ENCODE assay signal across 12 mouse cellular contexts in the genomic region with DNA sequence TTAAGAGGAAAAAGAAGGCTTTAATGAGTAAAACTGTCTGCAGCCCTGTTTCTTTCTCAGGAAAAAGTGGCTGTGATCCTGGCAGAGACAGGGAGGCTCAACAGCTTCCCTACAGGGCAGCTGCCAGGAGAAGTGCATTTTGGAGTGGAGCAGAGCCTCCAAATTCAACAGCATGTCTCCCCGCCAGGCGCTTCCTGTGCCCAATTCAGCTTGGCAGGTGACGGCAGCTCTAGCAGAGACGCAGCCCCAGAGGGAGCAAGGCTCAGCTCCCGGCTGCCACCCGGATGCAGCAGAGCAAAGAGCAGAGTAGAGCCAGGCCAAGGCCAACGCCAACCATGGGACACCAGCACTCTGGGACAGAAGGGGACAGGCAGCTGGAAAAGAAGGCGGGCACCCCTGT. TPM values are rescaled to one million over a fixed set of nuclear protein-coding genes. Genes with fewer than 3 reads are reported as not detected.
A peak's percentile ranks its signal among the peaks of the same experiment; 100 is the strongest.
DNase-seq lines count a peak whose midpoint lies in the region; ATAC-seq and TF ChIP-seq lines count a peak whose summit lies in the region.
"Had no signal": no experiment of that assay in that cellular context is flagged by ENCODE, and none has a peak within 500 bp of the region (broad histone marks: within the 10 kb centered on the region; RNA-seq: fewer than 3 reads in every experiment).

No protein-coding gene starts in this region.

- no peaks in the 10 kb centered on the region for H3K27me3 ChIP-seq in MEL (ENCODE audit: control insufficient read depth in 1 of 2, insufficient read depth in 2 of 2, low read length in 2 of 2)

- TF ChIP-seq POLR2A in MEL (IDR thresholded peaks at IDR 0.05; ENCODE audit: control insufficient read depth in 1 of 2, insufficient read depth in 1 of 2, low read depth in 1 of 2, low read length in 2 of 2, poor library complexity in 1 of 2) = no peak

- no peak for TF ChIP-seq EP300 in MEL (IDR thresholded peaks at IDR 0.05; ENCODE audit: low read depth in 1 of 2, low read length in 2 of 2)

- no peak overlapping the region for H3K27ac ChIP-seq in gastrocnemius, adult 2 months
- no peak overlapping the region; the same call in 1 of the 2 replicates for H3K27ac ChIP-seq in MEL (ENCODE audit: control insufficient read depth, low read depth, low read length)
- H3K27ac ChIP-seq: midbrain, embryonic 15.5 days had no signal

- peaks cover 0 to 18% of the 10 kb centered on the region in 2 experiments; a peak in 2 of 4 replicates for H3K36me3 ChIP-seq in MEL (ENCODE audit: control insufficient read depth in 1 of 2, insufficient read depth in 2 of 2, low read length in 2 of 2)
- H3K36me3 ChIP-seq: midbrain, embryonic 15.5 days had no signal

- no peak for TF ChIP-seq CTCF in gastrocnemius, adult 2 months (IDR thresholded peaks at IDR 0.05)
- no peak for TF ChIP-seq CTCF in MEL (IDR thresholded peaks at IDR 0.05 in 2 of 3, conservative IDR thresholded peaks at IDR 0.05 in 1 of 3; ENCODE audit: control insufficient read depth in 1 of 3, insufficient read depth in 1 of 3, low read depth in 2 of 3, low read length in 3 of 3, poor library complexity in 1 of 3, severe bottlenecking in 1 of 3)

- intact Hi-C loops in gastrocnemius, adult 2 months (cut with DNase I) = no loop called here
- intact Hi-C loops in left cerebral cortex, postnatal 4 days (cut with DNase I) = no loop called here

- ATAC-seq in megakaryocyte progenitor cell, adult 5-6 weeks (replicated peaks; ENCODE audit: poor library complexity) = no peak
- ATAC-seq: midbrain, embryonic 15.5 days had no signal

- H3K9me3 ChIP-seq in MEL (replicated peaks; ENCODE audit: insufficient read depth, low read length) = no peaks in the 10 kb centered on the region
- H3K9me3 ChIP-seq: midbrain, embryonic 15.5 days had no signal

- H3K4me1 ChIP-seq in MEL (ENCODE audit: control insufficient read depth in 1 of 2, insufficient read depth in 2 of 2, low read length in 2 of 2) = peaks cover 8 to 25% of the 10 kb centered on the region in 2 experiments
- H3K4me1 ChIP-seq: midbrain, embryonic 15.5 days had no signal

- H3K4me3 ChIP-seq in gastrocnemius, adult 2 months = no peak overlapping the region
- H3K4me3 ChIP-seq in MEL (ENCODE audit: control insufficient read depth in 1 of 2, insufficient read depth in 1 of 2, low read depth in 2 of 2, low read length in 2 of 2) = no peak overlapping the region
- H3K4me3 ChIP-seq: midbrain, embryonic 15.5 days had no signal

- peak; percentile 48 for DNase-seq in gastrocnemius, adult 2 months
- DNase-seq in gastrocnemius, adult 8-10 months (ENCODE audit: low spot score in 2 of 2) = no peak
- DNase-seq in MEL (ENCODE audit: low read depth, low spot score) = peak; percentile 11
- DNase-seq in cerebellum, adult 9-11 months = peak; percentile 30
- peak; percentile 73 for DNase-seq in left cerebral cortex, postnatal 4 days
- DNase-seq in c-Kit-positive CD71-positive TER-119-positive erythroid progenitor cells, embryonic 14.5 days (ENCODE audit: low spot score) = no peak
- no peak for DNase-seq in lung, postnatal 36 days
- DNase-seq: kidney, postnatal 14 days; lung, adult 2 months had no signal

- H3K79me2 ChIP-seq in MEL (ENCODE audit: control insufficient read depth, insufficient read depth, low read length, poor library complexity) = no peaks in the 10 kb centered on the region

- no peak for TF ChIP-seq RAD21 in MEL (IDR thresholded peaks at IDR 0.05; ENCODE audit: low read depth, low read length)

- H3K9ac ChIP-seq in MEL (ENCODE audit: control insufficient read depth, low read depth, low read length, poor library complexity, severe bottlenecking) = no peak overlapping the region; the same call in 1 of the 2 replicates
- H3K9ac ChIP-seq: midbrain, embryonic 15.5 days had no signal

TF ChIP-seq in MEL, 35 proteins besides CTCF, POLR2A, EP300 and RAD21:
- TF ChIP-seq CHD1 (IDR thresholded peaks at IDR 0.05; ENCODE audit: low read depth, low read length) = no peak
- TF ChIP-seq UBTF (IDR thresholded peaks at IDR 0.05; ENCODE audit: borderline replicate concordance, insufficient read depth, low read depth, low read length) = no peak
- TF ChIP-seq BHLHE40 (IDR thresholded peaks at IDR 0.05; ENCODE audit: borderline replicate concordance, low read depth, low read length) = no peak
- no peak for TF ChIP-seq POLR2AphosphoS2 (IDR thresholded peaks at IDR 0.05; ENCODE audit: low read length)
- no peak for TF ChIP-seq TAL1 (IDR thresholded peaks at IDR 0.05; ENCODE audit: low read length)
- no peak for TF ChIP-seq ZC3H11A (IDR thresholded peaks at IDR 0.05; ENCODE audit: low read depth, low read length)
- no peak for TF ChIP-seq MAFK (IDR thresholded peaks at IDR 0.05; ENCODE audit: borderline replicate concordance, low read depth, low read length)
- no peak for TF ChIP-seq POLR2AphosphoS5 (IDR thresholded peaks at IDR 0.05; ENCODE audit: borderline replicate concordance, low read depth, low read length)
- no peak for TF ChIP-seq USF2 (IDR thresholded peaks at IDR 0.05; ENCODE audit: borderline replicate concordance in 1 of 2, insufficient read depth in 1 of 2, low read depth in 1 of 2, low read length in 2 of 2)
- no peak for TF ChIP-seq USF1 (IDR thresholded peaks at IDR 0.05; ENCODE audit: low read depth, low read length)
- TF ChIP-seq ZNF384 (IDR thresholded peaks at IDR 0.05; ENCODE audit: low read depth, low read length) = no peak
- TF ChIP-seq JUND (IDR thresholded peaks at IDR 0.05; ENCODE audit: low read depth, low read length) = no peak

RNA-seq across cellular contexts. Expression of a gene that starts 3.4 kb away (rescaled TPM):
- total RNA-seq in gastrocnemius, adult 2 months (2021) = not detected
- not detected for total RNA-seq in gastrocnemius, adult 8-10 months (2022)
- not detected in 2 replicates for total RNA-seq in MEL (2012; rRNA removed)
- polyA plus RNA-seq in MEL (2012; ENCODE audit: insufficient read depth in 1 of 2, insufficient read length in 2 of 2, low read depth in 1 of 2, low replicate concordance in 2 of 2, missing spikeins in 1 of 2) = not detected
- 1 to 10 TPM in 1 of 2 experiments, under 1 TPM in 1; 0.99 to 1.5 TPM for total RNA-seq in left cerebral cortex, postnatal 4 days (2021)
- not detected in 2 replicates for total RNA-seq in megakaryocyte progenitor cell, adult 5-6 weeks (2015)
- not detected in 2 replicates for total RNA-seq in megakaryocyte progenitor cell, adult 5-6 weeks (2017)
- polyA plus RNA-seq: gonadal fat pad, adult 2 months; lung, adult 2 months had no signal

RNA-seq across cellular contexts. Expression of a gene that starts 49.4 kb away (rescaled TPM):
- total RNA-seq in gastrocnemius, adult 2 months (2021) = under 1 TPM; 0.14 to 0.26 TPM
- total RNA-seq in gastrocnemius, adult 8-10 months (2022) = under 1 TPM; 0.19 to 0.34 (median 0.28) TPM
- total RNA-seq in MEL (2012; rRNA removed) = not detected in 2 replicates
- not detected for polyA plus RNA-seq in MEL (2012; ENCODE audit: insufficient read depth in 1 of 2, insufficient read length in 2 of 2, low read depth in 1 of 2, low replicate concordance in 2 of 2, missing spikeins in 1 of 2)
- 10 to 100 TPM; 42.4 to 52.0 TPM for total RNA-seq in left cerebral cortex, postnatal 4 days (2021)
- 0.05 TPM in 1 of 2 replicates, not detected in the other for total RNA-seq in megakaryocyte progenitor cell, adult 5-6 weeks (2015)
- total RNA-seq in megakaryocyte progenitor cell, adult 5-6 weeks (2017) = not detected in 2 replicates

Comparison
In these comparisons a context has a peak if more than half of its experiments do, and no peak if none do; other contexts are left out.
1. DNase-seq: peak in gastrocnemius, adult 2 months (single experiment), MEL (single experiment), cerebellum, adult 9-11 months (single experiment) and left cerebral cortex, postnatal 4 days (single experiment); none in gastrocnemius, adult 8-10 months (0 of 2), c-Kit-positive CD71-positive TER-119-positive erythroid progenitor cells, embryonic 14.5 days (single experiment) and lung, postnatal 36 days (single experiment).
2. RNA of a gene that starts 49.4 kb away (total RNA-seq): 42.4 to 52.0 TPM in left cerebral cortex, postnatal 4 days; 0.19 to 0.34 TPM in gastrocnemius, adult 8-10 months, 0.14 to 0.26 TPM in gastrocnemius, adult 2 months, not detected in MEL and 0.05 TPM in megakaryocyte progenitor cell, adult 5-6 weeks; every median in the first group is over 10 times any median in the second.